8 mouse cellular contexts compared by ENCODE assay signal in the genomic region with DNA sequence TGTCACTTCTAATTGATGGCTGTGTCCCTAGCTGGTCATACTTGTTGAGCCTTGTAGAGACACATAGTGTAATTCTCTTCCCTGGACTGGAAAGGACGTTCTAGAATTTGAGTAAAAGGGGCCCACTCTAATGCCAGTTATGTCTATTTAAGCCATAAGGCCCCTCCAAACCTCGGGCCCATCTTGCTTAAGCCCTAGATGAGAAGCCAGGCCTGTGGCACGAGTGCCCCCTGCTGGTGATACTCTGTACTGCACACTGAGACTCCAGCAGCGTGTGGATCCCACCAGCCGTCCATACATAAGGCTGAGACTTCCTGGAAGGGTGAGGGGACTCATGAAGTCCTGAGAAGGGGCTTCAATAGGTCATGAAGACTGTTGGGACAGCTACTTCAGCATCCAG. TPM values are rescaled to one million over a fixed set of nuclear protein-coding genes. Genes with fewer than 3 reads are reported as not detected.
DNase-seq lines count a peak whose midpoint lies in the region; TF ChIP-seq lines count a peak whose summit lies in the region.

No protein-coding gene starts in this region.

- WGBS in bone marrow, adult 2 months = 8% methylated on average over 5 of the region's 5 CpGs

- H3K27ac ChIP-seq in bone marrow, adult 2 months (ENCODE audit: control insufficient read depth, insufficient read depth, low read depth, low read length, poor library complexity) = no peak overlapping the region

- no peak overlapping the region for H3K4me3 ChIP-seq in bone marrow, adult 2 months (replicated peaks; ENCODE audit: control insufficient read depth, low read depth, low read length)

- DNase-seq in MN1 (ENCODE audit: low spot score) = peak; percentile 68
- DNase-seq in fibroblast of lung, adult 2 months (ENCODE audit: low read depth) = peak; percentile 25
- peak; percentile 82 to 92 for DNase-seq in heart, postnatal 10 days
- DNase-seq in layer of hippocampus, postnatal 10 days (ENCODE audit: low spot score in 2 of 2) = peak; percentile 95 to 96
- peak; percentile 61 to 81 for DNase-seq in lung, postnatal 4 days
- peak; percentile 67 for DNase-seq in right cerebral cortex, adult 18-20 months
- peak; percentile 65 for DNase-seq in urinary bladder, postnatal 25 days (ENCODE audit: low spot score)

- peak; percentile 99 for TF ChIP-seq CTCF in bone marrow, adult 2 months (IDR thresholded peaks at IDR 0.05; ENCODE audit: control insufficient read depth, insufficient read depth, low read length)

- H3K4me1 ChIP-seq in bone marrow, adult 2 months (ENCODE audit: control insufficient read depth, insufficient read depth, low read length) = no peaks in the 10 kb centered on the region

- TF ChIP-seq POLR2A in bone marrow, adult 2 months (IDR thresholded peaks at IDR 0.05; ENCODE audit: borderline replicate concordance, control insufficient read depth, low read depth, low read length) = no peak

- intact Hi-C loops in heart, postnatal 10 days (cut with DNase I) = loop anchor here (1.0 kb wide), 2 partner anchors 121 to 157 kb away; no protein-coding TSS in a partner anchor

RNA-seq across cellular contexts. Expression of a gene that starts 25.6 kb away (rescaled TPM):
- polyA plus RNA-seq in bone marrow, adult 2 months (2011; ENCODE audit: insufficient read depth, insufficient read length, low replicate concordance, missing spikeins) = not detected in 2 replicates
- total RNA-seq in heart, postnatal 10 days (2021) = 1 to 10 TPM; 1.2 TPM
- 100 to 1,000 TPM; 127 to 138 TPM for total RNA-seq in layer of hippocampus, postnatal 10 days (2021)

RNA-seq across cellular contexts. Expression of a gene that starts 29.1 kb away (rescaled TPM):
- 8.6 and 15.5 TPM in 2 replicates for polyA plus RNA-seq in bone marrow, adult 2 months (2011; ENCODE audit: insufficient read depth, insufficient read length, low replicate concordance, missing spikeins)
- total RNA-seq in heart, postnatal 10 days (2021) = 10 to 100 TPM; 19.3 to 24.0 TPM
- total RNA-seq in layer of hippocampus, postnatal 10 days (2021) = 10 to 100 TPM in 1 of 2 experiments, 1 to 10 TPM in 1; 9.2 to 10.4 TPM

RNA-seq across cellular contexts. Expression of a gene that starts 58.6 kb away (rescaled TPM):
- 11.3 and 20.8 TPM in 2 replicates for polyA plus RNA-seq in bone marrow, adult 2 months (2011; ENCODE audit: insufficient read depth, insufficient read length, low replicate concordance, missing spikeins)
- 10 to 100 TPM; 18.8 to 20.4 TPM for total RNA-seq in heart, postnatal 10 days (2021)
- 1 to 10 TPM; 5.8 to 6.0 TPM for total RNA-seq in layer of hippocampus, postnatal 10 days (2021)

Comparison
In these comparisons a context has a peak if more than half of its experiments do, and no peak if none do; other contexts are left out.
1. DNase-seq: peak in every context shown above with its lines; median percentile 96 in layer of hippocampus, postnatal 10 days; 87 in heart, postnatal 10 days; 71 in lung, postnatal 4 days; 68 in MN1; 67 in right cerebral cortex, adult 18-20 months; 65 in urinary bladder, postnatal 25 days; 25 in fibroblast of lung, adult 2 months.
2. RNA of a gene that starts 25.6 kb away (total RNA-seq): 127 to 138 TPM in layer of hippocampus, postnatal 10 days; 1.2 TPM in heart, postnatal 10 days; every median in the first group is over 10 times any median in the second.